Mouse (Mus musculus): Measurements from ENCODE around the gene Sox13. TPM values are rescaled to one million over a fixed set of nuclear protein-coding genes. Genes with fewer than 3 reads are reported as not detected.
A peak's percentile ranks its signal among the peaks of the same experiment; 100 is the strongest.

Sox13 gene
- polyA plus RNA-seq, 1 experiment from 2014 or later, result 14.8 TPM

- Histone ChIP-seq H3K4me1 (ENCODE audit: insufficient read depth, low read depth, low read length) (peaks cover 7% of the 10 kb centered on the region; the same call in 1 of the 2 replicates), H3K27me3 (replicated peaks; ENCODE audit: insufficient read depth, low read length) (no peaks in the 10 kb centered on the region), H3K9ac (replicated peaks; ENCODE audit: low read depth) (no peak overlapping the region), H3K4me3 (ENCODE audit: low read depth, low read length) (no peak overlapping the region), H3K27ac (ENCODE audit: low read length) (peak overlapping the region; percentile 76), H3K36me3 (ENCODE audit: insufficient read depth, low read length) (no peaks in the 10 kb centered on the region), H3K9me3 (ENCODE audit: low read length) (no peaks in the 10 kb centered on the region), H3K4me2 (replicated peaks; ENCODE audit: low read depth, low read length) (no peak overlapping the region)
- 42% methylated on average over 13 of the region's 13 CpGs for WGBS
- peak; percentile 94 for ATAC-seq
- peak; percentile 70 for DNase-seq (ENCODE audit: low spot score)
- TF ChIP-seq CTCF (IDR thresholded peaks at IDR 0.05) (peak; percentile 36), EP300 (IDR thresholded peaks at IDR 0.05) (peak; percentile 98)
Observed at GRCm38 (mm10) chr1:133400014-133400725, 24.0 kb downstream of the Sox13 start.

DNA sequence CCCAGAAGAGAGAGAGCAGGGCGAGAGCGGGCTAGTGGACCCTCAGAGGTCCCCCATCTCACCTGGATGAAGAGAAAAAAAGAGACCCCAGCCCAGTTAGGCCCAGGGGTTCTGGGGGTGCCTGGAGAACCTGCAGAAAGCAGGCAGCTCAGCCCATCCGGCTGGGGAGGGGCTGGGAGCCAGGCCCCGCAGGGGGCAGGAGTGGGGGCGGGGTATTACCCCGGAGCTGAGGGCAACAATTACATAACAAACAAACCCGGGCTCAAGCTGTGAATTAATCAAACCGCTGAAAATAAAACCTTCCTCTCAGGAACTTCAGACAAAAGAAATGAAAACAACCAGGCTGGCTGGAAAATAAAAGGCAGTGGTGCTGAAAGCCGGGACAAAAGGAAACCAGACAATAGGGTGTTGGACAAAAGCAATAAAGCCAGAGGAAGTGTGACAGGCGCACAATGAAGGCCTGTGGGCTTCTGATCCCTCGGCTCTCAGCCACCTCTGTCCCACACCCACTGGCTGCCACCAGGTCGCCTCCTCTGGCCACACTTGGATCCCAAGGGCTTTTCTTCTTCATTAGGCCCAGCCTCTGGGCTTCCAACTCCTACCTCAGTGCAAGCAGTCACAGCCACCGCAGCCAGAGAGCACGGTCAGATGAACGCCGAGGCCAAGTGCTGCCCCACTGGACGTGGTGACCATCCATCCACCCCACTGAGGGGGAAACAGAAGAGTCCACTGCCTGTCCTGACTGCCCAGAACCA, 26.5 kb downstream of the Sox13 start:
- peak overlapping the region; percentile 69 for H3K27ac ChIP-seq (ENCODE audit: low read length)
- H3K4me1 ChIP-seq (ENCODE audit: insufficient read depth, low read depth, low read length), result peaks cover 7% of the 10 kb centered on the region; the same call in 1 of the 2 replicates
- H3K4me3 ChIP-seq (ENCODE audit: low read depth, low read length), result no peak overlapping the region
- WGBS, result 16% methylated on average over 17 of the region's 17 CpGs
- no peak overlapping the region for H3K4me2 ChIP-seq (replicated peaks; ENCODE audit: low read depth, low read length)
- no peaks in the 10 kb centered on the region for H3K9me3 ChIP-seq (ENCODE audit: low read length)
- TF ChIP-seq EP300 (IDR thresholded peaks at IDR 0.05) (peak; percentile 61; the same call in 1 of the 2 replicates), CTCF (IDR thresholded peaks at IDR 0.05) (peak; percentile 31; the same call in 1 of the 2 replicates)
- no peaks in the 10 kb centered on the region for H3K27me3 ChIP-seq (replicated peaks; ENCODE audit: insufficient read depth, low read length)
- peak; percentile 63 for ATAC-seq
- no peak overlapping the region for H3K9ac ChIP-seq (replicated peaks; ENCODE audit: low read depth)
- H3K36me3 ChIP-seq (ENCODE audit: insufficient read depth, low read length), result no peaks in the 10 kb centered on the region
- DNase-seq (ENCODE audit: low spot score), result peak; percentile 74

- no peaks in the 10 kb centered on the region for H3K9me3 ChIP-seq (ENCODE audit: low read length)
- 82% methylated on average over 5 of the region's 5 CpGs for WGBS
- no peaks in the 10 kb centered on the region for H3K27me3 ChIP-seq (replicated peaks; ENCODE audit: insufficient read depth, low read length)
- TF ChIP-seq CTCF (IDR thresholded peaks at IDR 0.05), result no peak
- no peak overlapping the region for H3K4me2 ChIP-seq (replicated peaks; ENCODE audit: low read depth, low read length)
- H3K36me3 ChIP-seq (ENCODE audit: insufficient read depth, low read length), result no peaks in the 10 kb centered on the region
- ATAC-seq, result no peak
- H3K4me3 ChIP-seq (ENCODE audit: low read depth, low read length), result no peak overlapping the region
- H3K27ac ChIP-seq (ENCODE audit: low read length), result peak overlapping the region; percentile 69
- DNase-seq (ENCODE audit: low spot score), result no peak
- H3K9ac ChIP-seq (replicated peaks; ENCODE audit: low read depth), result no peak overlapping the region
- peaks cover 7% of the 10 kb centered on the region; the same call in 1 of the 2 replicates for H3K4me1 ChIP-seq (ENCODE audit: insufficient read depth, low read depth, low read length)
Observed at GRCm38 (mm10) chr1:133397094-133397482, 27.1 kb downstream of the Sox13 start.

- Histone ChIP-seq H3K4me3 (ENCODE audit: low read depth, low read length) (no peak overlapping the region), H3K27ac (ENCODE audit: low read length) (no peak overlapping the region), H3K9me3 (ENCODE audit: low read length) (no peaks in the 10 kb centered on the region), H3K9ac (replicated peaks; ENCODE audit: low read depth) (no peak overlapping the region), H3K4me1 (ENCODE audit: insufficient read depth, low read depth, low read length) (peaks cover 7% of the 10 kb centered on the region; the same call in 1 of the 2 replicates), H3K4me2 (replicated peaks; ENCODE audit: low read depth, low read length) (no peak overlapping the region), H3K36me3 (ENCODE audit: insufficient read depth, low read length) (peaks cover 3% of the 10 kb centered on the region; the same call in 1 of the 2 replicates), H3K27me3 (replicated peaks; ENCODE audit: insufficient read depth, low read length) (no peaks in the 10 kb centered on the region)
- ATAC-seq, result no peak
- 83% methylated on average over 5 of the region's 5 CpGs for WGBS
- TF ChIP-seq CTCF (IDR thresholded peaks at IDR 0.05) (no peak), EP300 (IDR thresholded peaks at IDR 0.05) (no peak)
- DNase-seq (ENCODE audit: low spot score), result no peak
Observed at GRCm38 (mm10) chr1:133396693-133397092, 27.5 kb downstream of the Sox13 start.

GRCm38 (mm10) chr1:133394702-133395101, 29.5 kb downstream of the Sox13 start:
- 70% methylated on average over 4 of the region's 4 CpGs for WGBS
- ATAC-seq, result no peak

DNA sequence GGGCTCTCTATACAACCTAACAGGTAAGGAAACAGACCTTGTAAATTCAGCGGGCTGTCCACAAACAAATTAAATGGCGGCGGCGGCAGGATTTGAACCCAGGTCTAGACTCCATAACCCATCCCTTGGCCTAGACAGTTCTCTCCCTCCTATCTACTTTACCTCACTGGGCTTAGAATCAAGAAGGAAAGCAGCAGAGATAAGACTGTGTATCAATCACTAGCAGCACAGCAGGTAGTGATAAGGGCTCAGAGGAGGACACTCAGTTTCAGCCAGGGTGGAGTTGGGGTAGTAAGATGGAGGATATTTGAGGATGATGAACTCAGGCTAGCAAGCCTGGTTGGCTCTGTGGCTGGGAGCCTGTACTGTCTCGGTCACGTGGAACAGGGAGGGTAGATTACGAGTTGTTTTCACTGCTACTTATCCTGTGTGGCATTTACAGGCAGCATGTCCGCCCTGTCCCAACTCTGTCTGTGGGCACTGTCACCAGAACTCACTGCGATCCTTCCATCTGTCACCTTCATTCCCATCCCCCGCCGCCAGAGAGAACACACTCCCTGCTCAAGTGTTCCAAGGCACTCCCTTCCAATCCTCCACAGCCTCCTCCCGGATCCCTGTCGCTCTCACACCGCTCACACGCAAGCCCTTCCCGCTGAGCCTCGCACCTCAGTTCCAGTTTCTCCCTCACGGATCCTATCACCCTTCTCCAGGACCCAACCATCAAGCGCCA, 36.5 kb downstream of the Sox13 start:
- no peak overlapping the region for H3K9ac ChIP-seq (replicated peaks; ENCODE audit: low read depth)
- H3K4me3 ChIP-seq (ENCODE audit: low read depth, low read length), result no peak overlapping the region
- H3K36me3 ChIP-seq (ENCODE audit: insufficient read depth, low read length), result peaks cover 29% of the 10 kb centered on the region
- DNase-seq (ENCODE audit: low spot score) (no peak), ATAC-seq (no peak)
- no peak overlapping the region for H3K4me2 ChIP-seq (replicated peaks; ENCODE audit: low read depth, low read length)
- TF ChIP-seq CTCF (IDR thresholded peaks at IDR 0.05) (no peak), EP300 (IDR thresholded peaks at IDR 0.05) (no peak)
- WGBS, result 53% methylated on average over 18 of the region's 19 CpGs
- no peaks in the 10 kb centered on the region for H3K27me3 ChIP-seq (replicated peaks; ENCODE audit: insufficient read depth, low read length)
- no peak overlapping the region for H3K27ac ChIP-seq (ENCODE audit: low read length)
- H3K9me3 ChIP-seq (ENCODE audit: low read length), result no peaks in the 10 kb centered on the region
- H3K4me1 ChIP-seq (ENCODE audit: insufficient read depth, low read depth, low read length), result no peaks in the 10 kb centered on the region

More at GRCm38 (mm10) chr1:133394702-133395101, 29.5 kb downstream of the Sox13 start:
- H3K9me3 ChIP-seq (ENCODE audit: low read length), result no peaks in the 10 kb centered on the region
- peaks cover 4% of the 10 kb centered on the region; the same call in 1 of the 2 replicates for H3K4me1 ChIP-seq (ENCODE audit: insufficient read depth, low read depth, low read length)
- no peak overlapping the region for H3K4me2 ChIP-seq (replicated peaks; ENCODE audit: low read depth, low read length)
- no peak overlapping the region for H3K27ac ChIP-seq (ENCODE audit: low read length)
- no peaks in the 10 kb centered on the region for H3K27me3 ChIP-seq (replicated peaks; ENCODE audit: insufficient read depth, low read length)
- no peak overlapping the region for H3K4me3 ChIP-seq (ENCODE audit: low read depth, low read length)
- DNase-seq (ENCODE audit: low spot score), result no peak
- no peak overlapping the region for H3K9ac ChIP-seq (replicated peaks; ENCODE audit: low read depth)
- H3K36me3 ChIP-seq (ENCODE audit: insufficient read depth, low read length), result peaks cover 17% of the 10 kb centered on the region; the same call in 1 of the 2 replicates
- no peak for TF ChIP-seq EP300 (IDR thresholded peaks at IDR 0.05)
- no peak for TF ChIP-seq CTCF (IDR thresholded peaks at IDR 0.05)
